Mouse (Mus musculus): Measurements from ENCODE around the gene Gm28035.
A peak's percentile ranks its signal among the peaks of the same experiment; 100 is the strongest.

The Gm28035 gene

DNA sequence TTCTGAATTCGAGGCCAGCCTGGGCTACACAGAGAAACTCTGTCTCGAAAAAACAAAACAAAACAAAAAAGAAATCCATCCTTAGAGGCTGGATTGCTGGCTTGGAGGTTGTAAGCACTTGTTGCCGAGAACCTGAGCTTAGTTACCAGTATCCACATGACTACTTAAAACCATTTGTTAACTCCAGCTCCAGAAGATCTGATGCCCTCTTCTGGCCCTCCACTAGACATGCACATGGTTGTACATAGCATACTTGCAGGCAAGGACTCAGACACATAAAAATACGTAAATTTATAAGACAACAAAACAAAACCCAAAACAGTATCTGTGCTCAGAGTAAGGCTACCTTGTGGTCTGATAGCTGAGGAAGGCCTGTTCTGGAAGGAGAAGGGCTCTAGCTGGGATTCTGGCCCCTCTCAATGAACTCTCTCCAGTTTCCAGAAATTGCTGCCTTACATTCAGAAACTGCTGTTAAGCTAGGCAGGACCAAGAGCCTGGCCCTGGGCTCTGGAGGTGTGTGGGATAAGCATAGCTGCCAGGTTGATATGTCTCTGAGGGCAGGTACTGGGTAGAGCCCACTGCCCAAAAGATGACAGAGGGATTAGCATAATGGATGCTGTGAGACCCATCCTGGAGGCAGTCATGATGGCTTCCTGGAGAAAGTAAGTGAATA, 20.8 kb downstream of the Gm28035 start:
- no peak for DNase-seq (ENCODE audit: low read depth, low spot score)

- DNase-seq (ENCODE audit: low read depth, low spot score), result no peak
Measured at GRCm38 (mm10) chr2:30261921-30262839, 21.8 kb downstream of the Gm28035 start.

DNA sequence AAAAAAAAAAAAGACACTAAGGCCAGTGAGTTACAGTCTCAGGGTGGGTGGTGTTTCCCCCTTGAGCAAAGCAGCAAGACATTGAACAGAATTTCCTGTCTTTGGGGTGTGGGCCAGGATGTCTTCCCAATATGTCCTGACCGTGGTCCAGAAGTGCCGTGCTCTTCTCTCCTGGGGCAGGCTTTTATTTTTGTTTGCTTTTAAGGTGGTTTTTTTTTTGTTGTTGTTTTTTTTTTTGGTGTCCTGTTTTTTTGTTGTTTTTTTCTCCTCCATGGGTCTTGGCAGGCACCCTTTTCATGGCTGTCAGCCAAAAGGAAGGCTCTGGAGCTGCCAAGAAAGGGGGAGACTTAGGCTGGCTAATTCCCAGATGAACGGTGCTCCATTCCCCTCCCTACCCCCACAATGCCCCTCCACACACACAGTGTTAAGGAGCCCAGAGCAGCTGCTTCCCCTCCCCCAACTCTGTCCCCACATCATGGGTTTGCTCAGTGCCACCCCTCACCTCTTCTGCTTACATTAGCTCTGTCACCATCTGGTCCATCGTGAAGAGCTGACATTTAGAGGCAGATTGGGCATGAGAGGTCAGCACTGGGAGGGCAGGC, 22.6 kb downstream of the Gm28035 start:
- no peak for DNase-seq (ENCODE audit: low read depth, low spot score)

DNA sequence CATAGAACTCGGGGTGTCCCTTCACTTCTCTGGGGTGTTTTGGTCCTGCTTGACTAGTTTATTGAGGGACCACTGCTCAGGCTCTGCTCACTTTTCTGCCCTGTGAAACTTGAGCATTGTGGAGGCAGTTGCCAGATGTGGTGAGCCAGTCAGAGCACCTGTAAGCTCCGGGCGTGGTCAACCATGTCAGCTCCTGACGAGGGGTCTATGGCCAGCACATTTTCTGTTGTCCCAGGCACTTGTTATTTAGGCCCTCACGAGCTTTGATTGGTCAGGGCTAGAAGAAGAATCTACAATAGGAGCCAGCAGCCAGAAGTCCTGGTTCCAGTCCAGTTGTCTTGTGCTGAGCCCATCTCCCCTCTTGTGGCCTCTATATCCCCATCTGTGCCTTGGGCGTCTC, 23.4 kb downstream of the Gm28035 start:
- no peak for DNase-seq (ENCODE audit: low read depth, low spot score)

DNA sequence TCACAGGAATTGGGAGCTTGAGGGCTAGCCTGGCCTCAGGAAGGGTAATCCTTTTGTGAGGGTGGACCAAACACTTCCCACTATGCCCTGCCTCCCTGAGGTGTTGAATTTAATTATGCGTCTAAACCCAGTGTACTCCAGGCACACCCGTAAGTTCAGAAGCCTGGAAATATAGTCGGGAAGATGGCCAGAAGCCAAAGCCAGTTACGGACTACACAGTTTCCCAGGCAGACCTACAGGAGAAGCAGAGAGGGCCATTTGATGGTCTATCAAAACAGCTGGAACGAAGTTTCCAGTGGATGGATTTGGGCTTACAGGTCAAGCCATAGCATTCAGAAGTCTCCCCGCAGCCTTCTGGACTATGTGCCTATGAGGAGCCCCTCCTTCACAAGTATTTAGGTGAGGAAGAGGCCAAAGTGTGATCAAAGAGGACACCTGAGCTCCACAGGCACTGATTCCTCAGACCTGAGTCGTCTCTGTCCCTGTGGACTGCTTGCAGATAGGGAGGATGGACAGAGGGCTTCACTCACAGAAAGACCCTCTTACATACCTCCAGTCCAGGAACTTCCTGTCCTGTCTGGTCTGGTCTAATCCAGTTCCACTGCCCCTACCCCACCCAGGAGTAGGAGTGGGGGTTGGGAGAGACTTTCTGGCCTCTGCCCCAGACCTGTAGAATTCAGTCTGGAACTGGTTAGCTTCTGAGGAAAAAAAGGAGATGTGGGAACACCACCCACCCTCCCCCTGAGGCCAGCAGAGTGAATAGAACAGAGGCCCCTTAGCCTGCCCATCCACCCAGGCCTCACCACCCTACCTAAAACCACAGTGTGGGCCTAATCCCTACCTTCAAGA, 24.5 kb downstream of the Gm28035 start:
- peak; percentile 44 for DNase-seq (ENCODE audit: low read depth, low spot score)

GRCm38 (mm10) chr2:30265767-30266253, 25.4 kb downstream of the Gm28035 start, which contains the start of gene Phyhd1:
TSS of gene Phyhd1 (plus strand) at chr2:30266203.
- no peak for DNase-seq (ENCODE audit: low read depth, low spot score)

GRCm38 (mm10) chr2:30266392-30266941, 26.1 kb downstream of the Gm28035 start:
- peak; percentile 26 for DNase-seq (ENCODE audit: low read depth, low spot score)

GRCm38 (mm10) chr2:30267466-30267865, 27.1 kb downstream of the Gm28035 start:
- no peak for DNase-seq (ENCODE audit: low read depth, low spot score)

DNA sequence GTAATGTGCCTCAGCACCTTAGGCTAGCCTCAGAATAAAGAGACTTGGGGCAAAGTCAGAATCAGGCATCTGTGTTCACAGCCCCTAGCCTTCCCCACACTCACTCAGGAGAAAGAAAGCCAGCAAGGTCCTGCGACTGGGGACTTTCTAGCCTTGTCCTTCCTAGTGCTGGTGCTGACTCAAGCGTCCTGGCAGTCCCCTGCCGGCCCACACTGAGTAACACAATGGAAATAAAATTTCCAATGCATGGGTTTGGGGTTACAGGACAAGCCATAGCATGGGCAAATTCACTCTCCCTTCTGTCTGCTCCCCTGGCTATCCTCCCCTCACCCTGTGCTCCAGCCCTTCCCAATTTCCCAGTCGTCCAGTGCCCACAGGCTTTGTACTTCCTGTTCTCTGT, 28.0 kb downstream of the Gm28035 start:
- DNase-seq (ENCODE audit: low read depth, low spot score), result no peak

DNA sequence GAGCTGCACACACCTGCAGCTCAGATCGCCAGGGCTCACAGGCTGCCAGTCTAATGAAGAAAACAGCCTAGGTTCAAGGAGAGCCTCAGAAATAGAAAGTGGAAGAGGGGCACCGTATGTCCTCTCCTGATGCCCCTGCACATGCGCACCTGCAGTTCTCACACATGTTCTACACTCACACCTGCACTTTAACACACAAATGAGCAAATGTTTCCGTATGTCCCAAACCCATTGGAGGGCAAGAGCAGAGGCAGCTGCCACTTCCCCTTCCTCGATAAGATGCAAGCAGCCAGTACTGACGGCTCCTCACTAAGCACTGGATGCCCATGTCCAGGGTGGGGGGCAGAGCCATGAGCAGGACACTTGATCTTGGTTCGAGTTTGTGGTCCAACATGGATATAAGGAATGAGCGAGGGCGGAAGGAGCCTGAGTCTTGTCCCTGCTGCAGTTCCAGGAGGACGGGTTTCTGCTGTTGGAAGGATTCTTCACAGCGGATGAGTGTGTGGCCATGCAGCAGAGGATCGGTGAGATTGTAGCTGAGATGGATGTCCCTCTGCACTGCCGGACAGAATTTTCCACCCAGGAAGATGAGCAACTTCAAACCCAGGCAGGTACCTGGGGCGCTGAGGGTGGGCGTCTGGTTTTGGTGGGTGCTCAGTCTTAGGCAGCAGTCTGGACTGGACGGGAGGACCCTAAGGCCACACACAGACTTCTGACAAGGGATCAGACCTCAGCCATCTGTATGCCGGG, 29.0 kb downstream of the Gm28035 start:
- no peak for DNase-seq (ENCODE audit: low read depth, low spot score)

DNA sequence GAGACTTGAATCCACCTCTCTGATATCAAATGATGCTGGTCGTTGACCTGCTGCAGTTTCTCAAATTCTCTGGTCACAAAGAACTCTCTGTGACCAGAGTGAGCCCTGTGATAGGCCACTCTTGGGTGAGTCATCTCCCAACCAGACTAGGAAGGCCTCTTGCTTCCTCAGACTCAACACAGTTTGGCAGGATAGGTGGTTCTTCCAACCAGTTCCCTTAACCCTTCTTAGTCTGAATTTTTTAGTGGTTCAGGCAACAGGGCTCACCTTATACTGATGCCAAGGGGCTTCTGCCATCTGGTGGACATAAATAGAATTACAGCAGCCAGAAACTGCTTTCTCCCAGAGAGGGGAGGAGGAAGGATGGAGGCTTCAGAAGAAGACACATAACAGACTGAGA, 29.8 kb downstream of the Gm28035 start:
- peak; percentile 68 for DNase-seq (ENCODE audit: low read depth, low spot score)

DNA sequence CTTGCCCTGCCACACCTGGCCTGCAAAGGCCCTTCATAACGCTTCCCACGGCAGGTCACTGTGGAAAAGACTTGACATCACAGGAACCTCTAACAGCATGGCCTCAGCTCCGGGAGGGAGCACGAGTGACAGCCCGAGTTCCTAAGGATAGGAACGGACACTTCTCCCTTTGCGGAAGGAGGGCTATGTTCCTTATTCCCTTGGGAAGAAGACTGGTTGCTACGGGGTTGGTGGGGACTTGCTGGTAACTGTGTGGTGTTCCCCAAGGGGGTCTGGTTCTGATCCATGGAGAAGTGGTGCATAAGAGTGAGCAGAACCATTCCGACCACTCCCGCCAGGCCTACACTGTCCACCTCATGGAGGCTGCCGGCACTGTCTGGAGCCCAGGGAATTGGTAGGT, 40.4 kb downstream of the Gm28035 start, which contains the start of gene Gm28038:
Gene Gm28038, plus strand, starts transcription at position 301 of the 400 bp plus-strand sequence.
- no peak for DNase-seq (ENCODE audit: low read depth, low spot score)

DNA sequence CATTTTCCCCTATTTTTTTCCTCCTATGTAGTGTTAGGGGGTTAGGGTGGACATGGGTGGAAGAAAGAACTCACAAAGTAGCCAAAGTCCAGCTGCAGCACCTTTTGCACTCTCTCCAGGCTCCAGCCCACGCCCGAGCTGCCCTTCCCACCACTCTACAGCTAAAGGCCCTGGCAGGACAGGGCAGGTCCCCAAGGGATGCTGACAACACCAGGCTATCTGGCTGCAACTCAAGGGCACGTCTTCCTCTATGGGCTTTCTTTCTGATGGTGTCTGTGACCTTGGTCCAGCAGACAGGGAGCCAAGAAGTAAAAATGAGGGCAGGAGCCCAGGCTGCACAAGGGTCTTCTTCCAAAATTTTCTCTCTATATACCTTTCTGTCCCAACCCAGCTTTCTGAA, 41.3 kb downstream of the Gm28035 start:
- DNase-seq (ENCODE audit: low read depth, low spot score), result no peak

GRCm38 (mm10) chr2:30283193-30283592, 42.8 kb downstream of the Gm28035 start:
- DNase-seq (ENCODE audit: low read depth, low spot score), result no peak

GRCm38 (mm10) chr2:30285004-30285403, 44.6 kb downstream of the Gm28035 start:
- DNase-seq (ENCODE audit: low read depth, low spot score), result no peak

DNA sequence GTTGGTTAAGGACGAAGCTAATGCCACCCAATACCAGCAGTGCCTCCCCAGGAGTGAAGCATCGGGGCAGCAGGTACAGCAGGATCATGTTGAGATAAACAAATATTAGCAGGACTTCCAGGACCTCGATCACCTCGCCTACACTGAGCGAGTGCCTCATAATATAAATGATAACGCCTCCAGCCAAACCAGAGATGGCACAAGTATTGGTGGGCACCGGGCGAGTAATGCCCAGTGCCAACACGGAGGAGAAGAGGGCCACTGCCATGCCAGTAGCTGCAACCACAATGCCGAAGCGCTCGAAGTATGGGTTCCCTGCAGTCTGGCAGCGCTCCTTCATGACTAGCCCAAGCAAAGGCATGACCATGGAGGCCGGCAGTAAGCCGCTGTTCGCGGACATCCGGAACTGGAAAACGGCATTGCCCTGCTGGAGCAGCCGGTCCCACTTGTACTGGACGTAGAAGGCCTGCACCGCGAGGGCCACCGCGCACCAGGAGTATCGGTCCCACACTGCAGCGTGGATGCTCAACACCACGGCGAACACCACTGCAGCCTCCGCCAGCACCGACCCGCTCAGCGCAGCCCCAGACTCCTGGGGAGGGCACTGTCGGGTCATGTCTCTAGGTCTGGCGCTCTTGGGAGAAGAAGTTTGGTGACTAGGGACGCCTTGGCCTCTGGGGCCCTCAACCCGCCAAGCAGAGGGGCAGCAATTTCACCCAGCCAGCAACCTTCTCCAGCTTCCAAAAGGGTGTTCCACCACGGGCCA, 45.2 kb downstream of the Gm28035 start:
- no peak for DNase-seq (ENCODE audit: low read depth, low spot score)

DNA sequence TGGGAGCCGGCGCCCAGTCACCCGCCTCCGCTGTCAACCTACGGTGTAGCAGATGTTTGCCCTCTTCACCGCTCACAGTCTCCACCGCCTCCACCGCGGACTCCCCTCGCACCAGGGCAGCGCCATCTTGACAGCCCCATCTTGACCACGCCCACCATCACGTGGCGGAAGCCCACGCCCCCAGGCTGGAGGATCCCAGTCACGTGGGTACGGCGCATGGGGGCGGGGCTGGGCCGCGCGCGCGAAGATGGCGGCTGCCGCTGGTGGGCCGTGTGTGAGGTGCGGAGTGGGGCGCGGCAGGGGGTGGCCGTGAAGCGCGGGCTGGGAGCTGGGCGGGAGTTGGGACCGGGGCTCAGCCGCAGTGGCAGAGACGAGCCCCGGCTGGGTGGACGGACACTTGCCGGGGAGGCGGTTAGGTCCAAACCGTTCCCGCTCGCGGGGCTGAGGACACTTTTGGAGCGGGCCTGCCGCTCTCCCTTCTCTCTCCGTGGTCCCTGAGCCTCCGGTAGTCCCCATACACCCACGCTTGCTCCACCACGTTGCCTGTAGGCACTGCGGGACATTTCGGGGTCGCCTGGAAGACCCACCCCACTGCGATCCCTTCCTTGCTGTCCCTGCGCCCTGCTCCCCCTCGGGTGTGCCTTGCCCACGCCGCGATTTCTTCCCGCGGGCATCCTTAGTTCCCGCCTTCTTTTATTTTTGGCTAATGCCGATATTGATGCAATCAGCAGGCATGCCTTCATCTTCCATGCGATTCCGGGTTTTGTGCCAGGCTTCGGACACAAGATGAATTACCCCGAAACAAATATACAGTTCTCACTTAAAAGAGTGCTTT, 46.0 kb downstream of the Gm28035 start, which contains the start of the genes Dolk and Nup188:
Gene Dolk, minus strand, starts transcription at position 143 of the 835 bp plus-strand sequence.
Gene Nup188, plus strand, starts transcription at position 206 of the 835 bp plus-strand sequence.
- peak; percentile 95 for DNase-seq (ENCODE audit: low read depth, low spot score)

DNA sequence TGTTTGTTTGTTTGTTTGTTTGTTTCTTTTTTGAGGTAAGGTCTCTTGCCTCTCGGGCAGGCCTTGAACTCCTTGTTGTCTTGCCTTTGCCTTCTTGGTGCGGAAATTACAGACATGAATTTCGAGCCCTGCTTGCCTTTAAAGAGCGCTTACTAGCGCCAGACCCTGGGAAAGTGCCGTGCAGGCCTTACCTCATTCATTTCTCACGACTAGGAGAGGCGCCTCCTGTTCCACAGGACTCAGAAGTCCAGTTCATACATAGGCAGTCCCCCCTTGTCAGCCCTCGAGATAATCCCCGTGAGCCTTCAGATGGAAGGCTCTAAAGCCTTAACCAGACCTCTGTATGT, 46.6 kb downstream of the Gm28035 start:
- peak; percentile 45 for DNase-seq (ENCODE audit: low read depth, low spot score)
